Mouse (Mus musculus): ENCODE data around the gene Jund. TPM values are rescaled to one million over a fixed set of nuclear protein-coding genes. Genes with fewer than 3 reads are reported as not detected.

Gene Jund
- total RNA-seq, 2 experiments from 2014 or later, result 24.0 to 44.1 TPM

DNA sequence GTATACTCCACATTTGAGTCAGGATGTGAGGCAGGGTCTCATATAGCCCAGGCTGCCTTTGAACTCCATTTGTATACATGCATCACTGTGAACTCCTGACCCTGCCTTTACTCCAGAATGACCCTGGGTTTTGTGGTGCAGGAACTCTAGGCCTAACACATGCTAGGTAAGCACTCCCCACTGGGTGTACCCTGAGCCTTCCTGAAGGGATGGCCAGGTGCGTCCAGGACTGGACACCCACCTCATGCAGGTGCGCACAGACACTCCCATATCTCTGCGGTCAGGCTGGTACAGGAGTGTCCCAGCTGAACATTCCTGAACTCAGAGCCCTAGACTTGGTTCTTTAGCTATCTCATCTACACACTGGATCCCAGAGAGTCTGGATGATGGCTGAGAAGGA is 24.6 kb upstream of the Jund start:
- ATAC-seq (ENCODE audit: poor library complexity, severe bottlenecking), result no peak

DNA sequence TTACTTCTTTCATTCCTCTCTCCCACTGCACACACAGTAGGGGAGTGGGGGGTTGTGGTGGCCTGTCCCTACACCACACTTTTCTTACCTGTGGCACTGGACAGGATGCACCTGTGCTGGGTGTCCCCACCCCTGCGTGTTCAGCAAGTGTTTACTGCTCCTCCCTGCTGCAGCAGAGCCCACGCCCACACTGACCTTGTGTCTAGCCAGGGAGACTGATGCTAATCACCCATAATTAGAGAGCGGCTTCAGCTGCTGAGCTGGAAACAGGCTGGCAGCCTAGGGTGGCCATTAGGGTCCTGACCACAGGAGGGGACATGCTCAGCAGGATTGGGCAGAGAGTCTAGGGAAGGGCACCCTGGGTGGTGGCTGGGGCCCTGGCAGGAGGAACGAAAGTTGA is 24.0 kb upstream of the Jund start:
- no peak for ATAC-seq (ENCODE audit: poor library complexity, severe bottlenecking)

DNA sequence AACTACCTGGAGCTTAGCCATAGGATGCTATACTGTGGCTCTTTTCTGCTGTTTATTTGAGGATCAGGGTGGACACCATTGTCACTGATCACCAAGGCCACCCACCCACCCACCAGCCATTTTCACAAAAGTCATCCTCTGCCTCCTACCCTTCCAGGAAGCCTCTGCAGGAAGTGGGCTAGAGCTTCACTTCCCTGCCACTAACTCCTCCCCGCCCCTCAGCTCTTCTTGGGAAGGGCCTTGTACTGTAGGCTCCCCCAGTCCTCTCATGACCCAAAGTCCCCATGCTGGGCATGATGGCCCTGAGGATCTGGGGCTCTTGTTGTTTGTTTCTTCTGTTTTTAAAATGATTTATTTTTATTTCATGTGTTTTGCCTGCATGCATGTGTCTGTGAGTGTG is 23.4 kb upstream of the Jund start:
- ATAC-seq (ENCODE audit: poor library complexity, severe bottlenecking), result 0 out of 2 replicates have a peak, but pooled peaks have one; percentile 14

DNA sequence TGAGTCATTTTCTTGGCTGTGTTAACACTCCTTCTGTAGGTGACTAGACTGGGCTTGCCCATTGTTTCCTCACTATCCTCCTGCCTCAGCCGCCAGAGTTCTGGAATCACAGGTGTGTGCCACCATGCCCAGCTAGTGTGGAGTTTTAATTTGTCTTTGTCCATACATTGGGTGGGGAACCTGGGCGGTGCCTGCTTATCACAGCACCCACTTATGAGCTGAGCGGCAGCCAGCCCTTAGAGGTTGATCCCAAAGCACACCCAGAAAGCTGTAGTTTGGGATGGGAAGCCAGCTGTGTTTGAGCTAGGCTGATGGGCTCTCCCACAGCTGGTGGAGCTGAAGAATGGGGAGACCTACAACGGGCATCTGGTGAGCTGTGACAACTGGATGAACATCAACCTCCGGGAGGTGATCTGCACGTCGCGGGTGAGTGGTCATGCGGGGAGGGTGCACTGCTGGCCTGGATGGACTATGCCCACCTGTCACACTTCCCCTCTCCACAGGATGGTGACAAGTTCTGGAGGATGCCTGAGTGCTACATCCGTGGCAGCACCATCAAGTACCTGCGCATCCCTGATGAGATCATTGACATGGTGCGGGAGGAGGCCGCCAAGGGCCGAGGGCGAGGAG is 21.2 kb upstream of the Jund start:
- ATAC-seq (ENCODE audit: poor library complexity, severe bottlenecking), result no peak

DNA sequence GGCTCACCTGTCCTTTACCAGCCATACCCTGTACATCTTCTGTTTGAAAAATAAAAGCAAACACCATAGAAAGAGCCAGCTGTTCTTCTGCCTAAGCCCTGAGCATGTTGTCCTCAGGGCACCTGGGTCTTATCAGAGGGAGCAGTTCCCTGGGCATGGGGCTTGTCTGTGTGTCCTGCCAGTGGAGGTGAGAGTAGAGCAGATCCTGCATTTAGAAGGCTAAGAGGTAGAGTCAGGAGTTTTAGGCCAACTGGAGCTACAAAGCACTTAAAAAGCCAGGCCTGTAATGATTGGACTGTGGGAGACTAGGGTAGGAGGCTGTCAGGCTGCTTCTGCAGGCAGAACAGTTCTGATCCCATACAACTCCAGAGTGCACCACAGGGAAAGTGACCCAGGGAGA is 20.1 kb upstream of the Jund start:
- ATAC-seq (ENCODE audit: poor library complexity, severe bottlenecking), result no peak

DNA sequence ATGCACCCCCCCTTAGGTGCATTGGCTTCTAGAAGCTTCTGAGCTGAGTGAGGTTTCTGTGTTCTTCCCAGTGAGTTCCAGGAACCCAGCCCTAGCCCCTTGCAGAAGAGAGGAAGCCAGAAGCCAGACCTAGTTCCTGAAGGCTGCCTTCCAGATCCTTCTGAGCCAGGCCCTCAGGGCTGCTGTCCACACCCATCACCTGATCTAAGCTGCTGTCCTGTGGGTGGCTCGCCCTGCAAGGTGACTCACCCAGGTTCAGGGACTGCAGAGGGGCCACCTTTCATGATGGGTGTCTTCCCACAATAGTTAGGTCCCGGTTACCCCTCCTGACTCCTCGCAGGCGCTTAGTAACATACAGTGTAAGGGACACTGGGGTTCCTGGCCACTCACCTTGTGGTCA is 19.3 kb upstream of the Jund start:
- no peak for ATAC-seq (ENCODE audit: poor library complexity, severe bottlenecking)

DNA sequence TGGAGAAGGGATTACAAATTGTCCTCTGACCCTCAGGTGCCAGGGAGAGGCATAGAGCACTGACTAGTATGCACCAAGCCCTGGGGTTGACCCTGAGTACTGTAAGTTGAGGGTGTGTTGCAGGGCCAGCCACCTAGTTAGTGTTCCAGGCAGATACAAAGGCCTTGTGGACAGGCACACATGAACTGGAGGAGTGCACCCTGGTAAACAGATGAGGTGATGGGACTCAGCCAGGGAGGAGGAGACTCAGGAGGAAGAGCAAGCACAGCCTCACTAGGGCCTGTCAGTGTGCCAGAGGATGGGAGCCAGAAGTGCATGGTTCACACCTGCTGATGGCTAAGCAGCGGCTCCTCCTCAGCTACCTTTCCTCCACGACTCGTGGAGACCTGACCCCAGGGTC is 18.7 kb upstream of the Jund start:
- ATAC-seq (ENCODE audit: poor library complexity, severe bottlenecking), result no peak

DNA sequence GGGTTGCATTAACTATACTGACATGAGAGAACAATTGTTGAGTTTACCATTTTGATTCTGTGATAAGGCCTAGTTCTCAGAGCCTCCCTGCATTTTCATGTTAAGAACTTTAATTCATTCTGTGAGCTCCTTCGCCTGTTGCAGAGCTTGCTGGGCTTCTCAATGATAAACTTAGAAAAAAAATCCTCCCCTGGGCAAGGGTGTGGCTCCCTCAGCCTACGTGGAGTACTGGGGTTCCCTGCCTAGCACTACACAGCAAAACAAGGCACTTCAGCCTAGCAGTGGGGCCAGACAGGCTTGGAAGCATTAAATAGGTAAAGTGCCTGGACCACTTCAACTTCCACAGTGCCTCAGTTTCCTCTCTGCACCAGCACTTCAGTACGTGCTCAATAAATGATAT is 17.3 kb upstream of the Jund start:
- ATAC-seq (ENCODE audit: poor library complexity, severe bottlenecking), result no peak

DNA sequence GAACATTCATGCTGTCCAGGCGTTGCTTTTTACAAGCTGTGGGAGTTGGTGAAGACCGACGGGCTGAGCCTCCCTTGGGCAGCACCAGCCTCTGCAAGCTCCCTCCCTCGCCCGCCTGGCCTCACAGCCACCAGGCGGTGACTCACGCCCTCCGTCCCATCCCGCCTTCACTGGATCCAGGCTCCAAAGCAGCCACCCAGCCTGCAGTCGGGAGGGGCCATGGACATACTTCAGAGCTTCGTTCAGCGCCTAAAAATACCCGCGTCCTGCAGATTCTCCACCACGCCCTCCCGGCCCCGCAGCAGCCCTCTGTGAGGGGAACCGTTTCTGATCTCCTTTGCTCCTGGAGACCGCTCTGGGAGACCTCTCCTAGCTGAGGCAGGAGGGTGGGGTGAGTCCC is 16.6 kb upstream of the Jund start:
- ATAC-seq (ENCODE audit: poor library complexity, severe bottlenecking), result no peak

DNA sequence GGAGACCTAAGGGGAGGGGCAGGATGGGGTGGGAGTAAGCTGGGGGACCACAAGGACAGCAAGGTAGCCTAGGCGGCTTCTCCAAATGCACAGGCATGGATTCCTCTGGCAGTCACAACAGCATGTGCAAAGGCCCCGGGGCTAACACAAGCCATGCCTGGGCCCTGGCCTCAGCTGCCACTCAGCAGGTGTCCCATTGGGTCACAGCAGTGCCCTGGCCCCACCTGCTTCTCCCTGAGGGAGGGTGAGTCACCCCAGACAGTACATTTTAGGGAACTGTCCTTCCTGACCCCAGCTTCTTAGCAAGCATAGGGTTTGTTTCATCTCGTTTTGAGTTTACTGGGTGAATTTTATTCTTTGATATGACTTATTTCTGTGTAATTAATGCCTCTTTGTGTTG is 16.1 kb upstream of the Jund start:
- ATAC-seq (ENCODE audit: poor library complexity, severe bottlenecking), result peak; percentile 72

DNA sequence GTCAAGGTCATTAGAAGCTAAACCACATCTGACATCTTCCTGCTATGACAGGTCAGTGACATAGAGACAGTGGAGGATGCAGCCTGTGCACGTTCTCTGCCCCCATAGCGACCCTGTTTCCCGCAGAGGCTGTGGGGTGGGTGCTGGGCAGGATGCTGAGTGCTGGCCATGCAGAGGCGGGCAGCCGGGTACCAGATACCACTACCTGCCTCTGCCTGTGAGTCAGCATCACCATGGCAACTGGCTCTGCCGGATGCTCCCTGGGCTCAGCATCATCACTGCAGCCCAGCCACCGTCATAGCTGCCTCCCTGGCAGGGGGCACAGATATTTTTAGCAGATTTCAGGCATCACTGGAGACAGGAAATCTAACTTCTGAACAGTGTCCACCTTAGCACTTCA is 14.5 kb upstream of the Jund start:
- peak; percentile 38; the same call in 1 of the 2 replicates for ATAC-seq (ENCODE audit: poor library complexity, severe bottlenecking)

DNA sequence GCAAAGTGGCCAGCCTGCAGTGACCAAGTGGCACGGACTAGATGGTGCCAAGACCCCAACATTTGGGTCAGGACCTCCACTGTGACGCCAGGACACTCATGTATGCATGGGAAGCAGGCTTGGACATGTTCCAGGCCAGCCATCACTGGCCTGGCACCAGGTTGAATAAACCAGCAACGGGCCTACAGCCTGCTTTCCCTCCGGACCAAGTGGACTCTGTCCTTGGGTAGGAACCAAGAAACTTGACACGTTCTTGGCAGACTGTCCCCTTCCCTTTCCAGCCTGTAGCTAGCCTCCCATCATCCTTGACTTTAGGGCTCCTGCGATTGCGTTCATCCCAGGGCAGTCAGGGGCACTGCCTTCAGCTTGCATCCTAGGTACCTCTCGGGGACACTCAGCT is 11.2 kb upstream of the Jund start:
- ATAC-seq (ENCODE audit: poor library complexity, severe bottlenecking), result no peak

DNA sequence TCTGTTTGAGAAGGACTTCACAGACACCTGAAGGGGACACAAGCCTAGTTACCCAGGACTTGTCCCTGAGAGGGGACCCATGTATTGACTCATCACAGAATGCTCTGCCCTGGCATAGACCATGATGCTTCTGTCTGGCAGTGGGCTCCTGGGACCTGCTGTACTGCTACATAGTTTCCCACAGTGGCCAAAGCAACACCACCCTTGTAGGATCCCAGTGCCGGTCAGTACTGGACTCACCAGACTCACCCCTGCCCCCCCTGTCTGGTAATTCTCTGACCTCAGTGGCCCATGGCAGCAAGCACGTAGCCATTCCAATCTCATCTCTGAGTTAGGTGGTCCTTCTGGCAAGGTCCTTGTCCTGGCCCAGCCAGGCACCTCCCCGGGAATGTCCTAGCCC is 10.6 kb upstream of the Jund start:
- ATAC-seq (ENCODE audit: poor library complexity, severe bottlenecking), result no peak

DNA sequence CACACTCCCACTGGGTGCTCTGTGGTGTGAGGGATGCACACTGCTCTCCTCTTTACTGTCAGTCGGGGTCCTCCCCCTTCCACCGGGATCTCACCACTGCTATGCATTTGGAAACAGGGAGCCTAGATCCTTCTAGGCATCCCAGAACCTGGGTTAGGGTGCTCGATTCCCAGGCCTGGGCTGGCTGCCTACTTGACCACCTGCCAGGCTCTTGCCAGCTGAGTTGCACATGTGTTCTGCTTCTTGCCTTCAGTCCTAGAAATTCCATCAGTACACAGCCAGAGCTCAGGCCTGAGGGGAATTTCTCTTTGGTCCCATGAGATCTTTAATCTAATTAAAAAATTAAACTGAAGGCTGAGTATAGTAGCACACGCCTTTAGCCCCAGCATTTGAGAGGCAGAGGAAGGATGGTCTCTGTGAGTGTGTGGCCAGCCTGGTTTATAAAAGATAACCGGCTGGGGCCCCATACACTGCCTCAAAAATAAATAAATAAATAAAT is 8.8 kb upstream of the Jund start:
- ATAC-seq (ENCODE audit: poor library complexity, severe bottlenecking), result no peak

DNA sequence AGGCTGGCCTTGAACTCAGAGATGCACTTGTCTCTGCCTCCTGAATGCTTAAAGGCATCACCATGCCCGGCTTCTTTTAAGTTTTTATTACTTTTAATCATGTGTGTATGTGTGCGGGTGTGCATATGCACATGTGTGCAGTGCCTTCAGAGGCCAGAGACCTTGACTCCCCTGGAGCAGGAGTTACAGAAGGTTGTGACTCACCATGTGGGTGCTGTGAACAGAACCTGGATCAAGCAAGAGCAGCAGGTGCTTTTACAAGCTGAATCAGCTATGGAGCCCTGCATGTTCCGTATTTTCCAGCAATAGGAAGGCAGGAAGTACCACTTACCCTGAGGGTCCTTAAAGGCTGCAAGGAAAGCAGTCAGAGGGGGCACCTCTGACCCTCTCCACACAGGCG is 7.5 kb upstream of the Jund start:
- no peak for ATAC-seq (ENCODE audit: poor library complexity, severe bottlenecking)

DNA sequence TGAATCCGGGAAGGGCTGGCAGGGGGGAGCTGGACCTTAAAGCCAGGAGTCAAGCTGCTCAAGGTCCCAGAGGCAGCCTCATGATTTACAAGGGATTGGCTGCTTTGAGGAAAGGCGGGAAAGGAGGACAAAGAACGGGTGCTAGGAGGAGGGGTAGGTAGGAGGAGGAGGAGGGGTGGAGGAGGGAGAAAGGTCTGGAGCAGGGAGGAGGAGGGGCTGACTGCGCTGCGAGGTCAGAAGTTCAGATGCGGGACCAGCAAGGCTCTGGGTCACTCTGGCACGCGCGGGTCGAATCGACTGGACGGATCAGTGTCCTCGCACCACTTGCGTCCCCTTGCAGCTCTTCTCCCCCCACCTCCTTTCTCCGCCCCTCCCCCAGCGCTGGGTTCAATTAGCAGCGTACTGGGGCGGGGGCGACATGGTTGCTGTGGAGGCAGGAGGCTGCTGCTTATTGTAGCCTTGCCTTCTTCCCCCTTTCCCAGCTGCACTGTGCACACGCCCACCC is 7.0 kb upstream of the Jund start:
- ATAC-seq (ENCODE audit: poor library complexity, severe bottlenecking), result no peak

DNA sequence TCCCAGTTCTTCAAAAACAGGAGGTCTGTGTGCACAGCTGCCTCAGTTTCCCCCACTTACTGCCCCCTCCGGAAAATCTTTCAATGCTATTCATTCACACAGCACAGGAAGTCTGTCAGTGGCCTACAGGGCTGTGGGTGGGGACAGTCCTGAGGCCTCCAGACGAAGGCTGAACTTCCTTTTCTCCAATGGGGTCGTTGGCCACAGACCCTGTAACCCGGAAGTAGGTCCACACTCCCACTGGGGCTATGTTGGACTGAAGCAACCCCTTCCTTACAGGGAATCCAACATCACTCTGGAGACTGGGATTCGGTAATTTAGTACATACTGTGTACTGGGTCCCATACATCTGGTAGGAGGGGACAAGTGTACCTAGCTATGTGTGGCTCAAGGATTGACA is 5.1 kb upstream of the Jund start:
- ATAC-seq (ENCODE audit: poor library complexity, severe bottlenecking), result no peak

DNA sequence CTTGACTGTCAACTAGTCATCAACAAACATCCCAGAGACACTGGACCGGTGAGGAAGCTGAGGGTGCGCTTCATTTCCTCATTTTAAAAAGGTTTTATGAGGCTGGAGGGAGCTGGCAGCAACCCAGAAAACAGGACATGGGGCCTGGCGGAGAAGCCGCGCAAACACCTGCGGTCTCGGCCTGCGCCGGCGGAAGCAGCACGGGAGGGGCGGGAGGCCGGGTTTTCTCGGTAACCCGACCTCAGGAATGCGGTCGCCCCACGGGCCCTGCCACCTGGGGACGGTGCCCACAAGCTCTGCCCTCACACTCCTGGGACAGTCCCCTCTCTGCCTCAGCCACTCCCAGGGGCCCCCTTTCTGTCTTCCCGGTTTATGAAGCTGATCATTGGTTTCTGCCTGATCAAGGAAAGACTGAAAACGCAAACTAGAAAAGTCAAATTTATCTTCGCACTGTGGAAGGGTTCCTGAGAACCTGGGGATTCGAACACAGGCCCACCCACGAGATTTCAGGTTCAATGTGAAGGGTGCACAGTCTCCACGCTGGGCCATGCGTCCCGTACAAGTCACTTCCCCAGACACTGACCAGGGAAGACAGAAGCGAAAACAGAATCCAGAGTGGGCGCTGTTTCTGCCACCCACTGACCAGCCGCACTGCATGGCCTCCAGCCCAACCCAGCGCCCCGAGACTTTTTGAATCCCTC is 3.3 kb upstream of the Jund start:
- ATAC-seq (ENCODE audit: poor library complexity, severe bottlenecking), result peak; percentile 19

DNA sequence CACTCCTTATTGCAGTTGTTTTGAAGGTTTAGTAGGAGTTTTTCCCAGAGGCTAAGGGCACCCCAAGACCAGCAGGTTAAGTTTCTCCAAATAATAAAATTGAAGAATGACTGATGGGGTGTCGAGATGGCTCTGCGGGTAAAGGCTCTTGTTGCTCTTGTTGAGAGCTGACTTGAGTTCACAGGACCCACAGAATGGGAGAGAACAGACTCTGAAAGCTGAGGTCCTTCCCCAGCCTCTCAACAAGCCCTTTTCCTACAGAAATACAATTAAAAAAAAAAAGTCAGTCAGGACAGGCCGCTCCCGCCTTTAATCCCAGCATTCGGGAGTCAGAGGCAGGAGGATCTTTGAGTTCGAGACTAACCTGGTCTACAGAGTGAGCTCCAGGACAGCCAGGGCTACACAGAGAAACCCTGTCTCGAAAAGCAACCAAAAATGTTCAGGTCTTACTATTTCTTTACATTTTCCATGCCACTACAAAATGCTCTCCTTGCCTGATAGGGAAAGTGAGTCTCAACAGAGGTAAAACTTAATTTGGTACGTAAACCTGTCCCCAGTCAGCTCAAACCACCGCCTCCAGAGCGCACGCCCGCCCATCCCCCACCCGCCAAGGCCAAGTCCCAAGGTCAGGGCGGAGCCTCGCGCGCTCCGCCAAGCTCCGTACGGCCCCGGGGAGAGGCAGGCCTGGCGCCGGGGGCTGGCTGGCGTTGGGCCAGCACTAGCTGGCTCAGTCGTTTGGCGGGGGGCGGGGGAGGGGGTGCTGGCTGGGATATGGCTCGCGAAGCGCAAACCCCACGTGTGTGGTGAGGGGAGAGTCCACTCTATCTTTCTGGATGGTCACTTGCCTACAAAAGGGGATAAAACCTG is 2.5 kb upstream of the Jund start:
- no peak for ATAC-seq (ENCODE audit: poor library complexity, severe bottlenecking)

DNA sequence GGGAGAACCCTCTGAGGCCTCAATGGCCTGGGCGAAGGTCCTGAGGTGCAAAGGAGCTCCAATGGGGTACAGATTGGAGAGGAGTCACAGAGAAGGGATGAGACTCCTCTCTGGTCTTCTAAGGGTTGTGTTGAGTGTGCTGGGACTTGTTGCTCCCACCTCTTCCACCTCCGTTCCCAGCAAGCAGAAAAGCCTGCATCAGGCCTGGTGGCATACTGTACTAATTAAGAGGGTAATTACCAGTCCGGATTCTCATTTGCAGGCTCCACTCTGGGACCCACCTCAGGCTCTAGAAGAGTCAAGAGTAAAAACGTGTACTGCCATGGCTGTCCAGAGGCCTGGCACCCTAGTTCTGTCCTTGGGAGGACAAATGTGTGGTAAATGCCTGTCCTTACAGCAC is 1.8 kb upstream of the Jund start:
- ATAC-seq (ENCODE audit: poor library complexity, severe bottlenecking), result no peak

DNA sequence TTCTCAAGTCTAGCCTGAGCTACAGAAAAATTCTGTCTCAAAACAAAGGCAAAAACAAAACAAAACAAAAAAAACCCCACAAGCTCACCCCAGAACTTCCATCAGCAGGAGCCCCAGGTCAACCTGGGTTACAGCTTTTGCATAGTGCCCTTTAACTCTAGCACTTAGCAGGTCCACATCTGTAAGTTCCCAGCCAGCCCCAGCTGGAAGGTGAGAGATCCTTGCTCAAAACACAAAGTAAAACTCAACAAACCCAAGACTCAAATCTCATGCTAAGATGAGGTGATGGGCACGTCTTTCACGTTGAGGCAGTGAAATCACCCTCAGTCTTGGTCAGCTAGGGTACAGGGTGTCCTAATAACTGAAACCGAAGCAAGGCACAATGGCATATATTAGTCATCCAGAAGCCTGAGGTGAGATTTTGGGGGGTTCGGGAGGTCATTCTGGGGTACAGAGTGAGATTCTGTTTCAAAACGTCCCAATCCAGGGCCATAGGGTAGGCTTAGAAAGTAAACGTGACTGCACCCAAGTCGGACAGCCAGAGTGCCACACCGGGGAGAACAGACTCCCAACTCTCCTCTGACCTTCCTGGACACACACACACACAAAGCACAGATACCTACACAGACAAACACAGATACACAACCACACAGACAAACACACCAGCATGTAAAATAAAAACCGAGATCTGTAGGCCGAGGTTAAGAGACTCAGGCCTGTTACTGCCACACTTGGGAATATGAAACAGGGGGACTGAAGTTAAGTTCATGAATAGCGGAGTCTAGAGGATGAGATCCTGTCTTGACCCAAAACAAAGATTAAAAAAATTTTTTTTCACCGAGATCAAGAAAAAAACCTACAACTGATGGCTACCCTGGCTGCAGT is 1.1 kb upstream of the Jund start:
- no peak for ATAC-seq (ENCODE audit: poor library complexity, severe bottlenecking)
